Comparison of ENCODE assay signal across 7 mouse cellular contexts in the genomic region with DNA sequence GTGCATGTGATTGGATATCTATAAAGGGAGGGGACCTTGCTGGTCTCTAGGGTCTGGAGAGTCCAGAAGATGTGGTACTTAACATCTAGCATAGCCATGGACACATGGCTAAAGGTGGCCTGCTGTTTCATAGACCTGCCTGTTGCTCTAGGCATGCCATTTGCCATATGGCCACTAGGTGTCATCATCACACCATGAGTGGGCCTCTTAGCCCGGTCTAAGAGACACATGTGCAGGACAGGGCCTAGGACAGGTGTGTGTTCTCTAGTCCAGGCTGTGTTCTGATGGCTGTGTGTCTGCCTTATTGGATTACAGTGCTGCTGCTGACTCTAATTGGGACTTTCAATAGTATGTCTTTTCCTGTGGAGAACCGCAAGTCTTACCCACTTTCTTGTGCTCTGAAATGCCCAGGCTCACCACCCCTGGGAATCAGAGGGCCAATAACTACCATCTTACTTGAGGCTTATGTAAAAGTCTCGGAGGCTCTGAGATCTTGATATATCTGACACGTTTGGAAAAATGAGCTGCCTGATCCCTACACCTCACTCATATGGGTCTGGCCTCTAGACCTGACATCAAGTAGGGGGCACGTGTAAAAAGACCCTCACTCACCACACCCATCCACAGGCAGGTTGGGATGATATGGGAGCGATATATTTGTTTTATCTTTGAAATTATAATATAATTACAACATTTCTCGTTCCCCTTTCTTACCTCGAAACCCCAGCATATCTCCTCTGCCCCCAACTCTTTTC. TPM values are rescaled to one million over a fixed set of nuclear protein-coding genes. Genes with fewer than 3 reads are reported as not detected.
DNase-seq lines count a peak whose midpoint lies in the region; ATAC-seq and TF ChIP-seq lines count a peak whose summit lies in the region.

No protein-coding gene starts in this region.

- DNase-seq in adrenal gland, adult 8-10 months: peak; percentile 64
- DNase-seq in embryonic facial prominence, embryonic 10.5 days (ENCODE audit: low spot score): peak; percentile 84
- DNase-seq in heart, adult 11 months: peak; percentile 96
- peak; percentile 86 for DNase-seq in kidney, adult 2 months
- DNase-seq in spleen, adult 2 months (ENCODE audit: low read depth in 1 of 2, low spot score in 2 of 2): peak; percentile 51 to 78

- no peaks in the 10 kb centered on the region for H3K9me3 ChIP-seq in embryonic facial prominence, embryonic 10.5 days
- no peaks in the 10 kb centered on the region for H3K9me3 ChIP-seq in limb, embryonic 12.5 days
- no peaks in the 10 kb centered on the region for H3K9me3 ChIP-seq in midbrain, embryonic 16.5 days (replicated peaks; ENCODE audit: control insufficient read depth, low read length, poor library complexity, severe bottlenecking)

- no peak overlapping the region for H3K27ac ChIP-seq in embryonic facial prominence, embryonic 10.5 days (replicated peaks)
- no peak overlapping the region for H3K27ac ChIP-seq in kidney, adult 2 months (ENCODE audit: insufficient read depth, low read depth, low read length)
- no peak overlapping the region for H3K27ac ChIP-seq in limb, embryonic 12.5 days
- no peak overlapping the region for H3K27ac ChIP-seq in midbrain, embryonic 16.5 days (ENCODE audit: low read length)
- no peak overlapping the region for H3K27ac ChIP-seq in spleen, adult 2 months (ENCODE audit: insufficient read depth, low read length)

- ATAC-seq in limb, embryonic 12.5 days (ENCODE audit: insufficient number of reproducible peaks, insufficient read depth, low FRiP score, low TSS enrichment, low read depth): peak; percentile 78; the same call in 1 of the 2 replicates
- ATAC-seq in midbrain, embryonic 16.5 days: peak; percentile 92

- no peak overlapping the region for H3K4me2 ChIP-seq in limb, embryonic 12.5 days
- H3K4me2 ChIP-seq in midbrain, embryonic 16.5 days (ENCODE audit: low read length): no peak overlapping the region

- peaks cover 13% of the 10 kb centered on the region for H3K4me1 ChIP-seq in embryonic facial prominence, embryonic 10.5 days
- H3K4me1 ChIP-seq in kidney, adult 2 months (ENCODE audit: control insufficient read depth, insufficient read depth, low read length): no peaks in the 10 kb centered on the region
- H3K4me1 ChIP-seq in limb, embryonic 12.5 days (replicated peaks): peaks cover 5% of the 10 kb centered on the region
- no peaks in the 10 kb centered on the region for H3K4me1 ChIP-seq in midbrain, embryonic 16.5 days (ENCODE audit: control insufficient read depth, insufficient read depth, low read length)
- H3K4me1 ChIP-seq in spleen, adult 2 months (ENCODE audit: control insufficient read depth, insufficient read depth, insufficient read length): no peaks in the 10 kb centered on the region

- TF ChIP-seq CTCF in kidney, adult 2 months (conservative IDR thresholded peaks at IDR 0.05; ENCODE audit: insufficient read depth, insufficient read length, low read depth, low read length): peak; percentile 100
- peak; percentile 96; the same call in 1 of the 2 replicates for TF ChIP-seq CTCF in spleen, adult 2 months (IDR thresholded peaks at IDR 0.05; ENCODE audit: extremely low read depth, insufficient read depth, insufficient read length, insufficient replicate concordance)

- peaks cover 10% of the 10 kb centered on the region for H3K27me3 ChIP-seq in embryonic facial prominence, embryonic 10.5 days (replicated peaks; ENCODE audit: low read depth, poor library complexity, severe bottlenecking)
- H3K27me3 ChIP-seq in kidney, adult 2 months (replicated peaks; ENCODE audit: control insufficient read depth, insufficient read depth, low read length): no peaks in the 10 kb centered on the region
- peaks cover 5% of the 10 kb centered on the region; the same call in 1 of the 2 replicates for H3K27me3 ChIP-seq in limb, embryonic 12.5 days
- no peaks in the 10 kb centered on the region for H3K27me3 ChIP-seq in midbrain, embryonic 16.5 days (ENCODE audit: control insufficient read depth, insufficient read depth, low read depth, low read length)
- no peaks in the 10 kb centered on the region for H3K27me3 ChIP-seq in spleen, adult 2 months (ENCODE audit: control insufficient read depth, insufficient read depth, low read length)

- 60% methylated on average over 8 of the region's 8 CpGs for WGBS in embryonic facial prominence, embryonic 10.5 days
- WGBS in kidney, adult 2 months: 61% methylated on average over 8 of the region's 8 CpGs
- WGBS in limb, embryonic 12.5 days: 58% methylated on average over 8 of the region's 8 CpGs
- WGBS in midbrain, embryonic 16.5 days: 61% methylated on average over 8 of the region's 8 CpGs
- 65% methylated on average over 8 of the region's 8 CpGs for WGBS in spleen, adult 2 months

- TF ChIP-seq POLR2A in kidney, adult 2 months (IDR thresholded peaks at IDR 0.05; ENCODE audit: low read depth, low read length): no peak
- TF ChIP-seq POLR2A in spleen, adult 2 months (IDR thresholded peaks at IDR 0.05; ENCODE audit: low read depth, low read length): no peak

- H3K9ac ChIP-seq in limb, embryonic 12.5 days (replicated peaks): no peak overlapping the region
- no peak overlapping the region for H3K9ac ChIP-seq in midbrain, embryonic 16.5 days (ENCODE audit: low read depth, low read length)

- H3K36me3 ChIP-seq in embryonic facial prominence, embryonic 10.5 days (replicated peaks): no peaks in the 10 kb centered on the region
- H3K36me3 ChIP-seq in kidney, adult 2 months (ENCODE audit: control insufficient read depth, insufficient read depth, low read length): no peaks in the 10 kb centered on the region
- H3K36me3 ChIP-seq in limb, embryonic 12.5 days: no peaks in the 10 kb centered on the region
- no peaks in the 10 kb centered on the region for H3K36me3 ChIP-seq in midbrain, embryonic 16.5 days (ENCODE audit: control insufficient read depth, insufficient read depth, low read length)
- H3K36me3 ChIP-seq in spleen, adult 2 months (ENCODE audit: control insufficient read depth, insufficient read depth, low read length): no peaks in the 10 kb centered on the region

- no peak overlapping the region for H3K4me3 ChIP-seq in embryonic facial prominence, embryonic 10.5 days
- no peak overlapping the region for H3K4me3 ChIP-seq in kidney, adult 2 months (ENCODE audit: insufficient read depth, low read depth, low read length)
- H3K4me3 ChIP-seq in limb, embryonic 12.5 days (replicated peaks): no peak overlapping the region
- no peak overlapping the region for H3K4me3 ChIP-seq in midbrain, embryonic 16.5 days (ENCODE audit: low read depth, low read length)
- H3K4me3 ChIP-seq in spleen, adult 2 months (ENCODE audit: extremely low read depth, insufficient read depth, insufficient read length): no peak overlapping the region

RNA-seq across cellular contexts. Expression of a gene that starts 22.5 kb away (rescaled TPM):
- 10 to 100 TPM; 11.5 to 15.7 (median 14.0) TPM for total RNA-seq in adrenal gland, adult 8-10 months (2022)
- 17.6 and 19.3 TPM in 2 replicates for polyA plus RNA-seq in embryonic facial prominence, embryonic 10.5 days (2016; fragmentation: Nextera tagmentation; extraction: Ambion mirVana)
- 18.0 and 22.7 TPM in 2 replicates for polyA plus RNA-seq in kidney, adult 2 months (2012; rRNA removed)
- polyA plus RNA-seq in limb, embryonic 12.5 days (2016; fragmentation: Nextera tagmentation; extraction: Ambion mirVana): 15.7 and 17.2 TPM in 2 replicates
- 6.0 and 7.0 TPM in 2 replicates for polyA plus RNA-seq in midbrain, embryonic 16.5 days (2015; fragmentation: Nextera tagmentation; extraction: Ambion mirVana)
- 7.1 and 7.7 TPM in 2 replicates for polyA plus RNA-seq in spleen, adult 2 months (2012; rRNA removed)
